Mouse (Mus musculus): ENCODE measurements around the gene Ogfod2. TPM values are rescaled to one million over a fixed set of nuclear protein-coding genes. Genes with fewer than 3 reads are reported as not detected.

The Ogfod2 gene
- polyA plus RNA-seq, 2 experiments from 2014 or later, result 25.6 to 51.6 TPM

DNA sequence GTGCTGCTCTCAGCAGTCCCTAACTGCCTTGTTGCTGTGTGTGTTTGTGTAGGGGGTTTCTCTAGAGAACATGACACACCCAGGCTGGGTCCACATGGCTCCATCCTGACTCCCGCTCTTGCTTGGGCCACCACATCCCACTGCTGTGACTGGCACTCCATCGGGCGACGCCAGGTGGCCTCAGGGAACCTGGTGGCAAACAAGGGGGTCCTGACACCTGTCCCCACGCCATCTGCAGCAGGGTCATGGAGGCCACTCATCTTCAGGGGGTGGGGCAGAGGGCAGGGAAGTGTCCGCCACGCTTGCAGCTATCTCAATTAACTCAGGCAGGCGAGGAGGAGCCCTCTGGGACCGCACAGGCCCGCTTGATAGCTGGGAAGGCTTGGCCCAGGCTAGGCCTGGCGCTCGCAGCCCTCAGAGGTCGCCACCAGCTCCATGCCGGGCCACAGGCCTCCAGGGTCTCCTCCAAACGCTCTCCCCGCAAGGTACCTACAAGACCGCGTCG, 17.0 kb upstream of the Ogfod2 start:
- no peak for ATAC-seq

DNA sequence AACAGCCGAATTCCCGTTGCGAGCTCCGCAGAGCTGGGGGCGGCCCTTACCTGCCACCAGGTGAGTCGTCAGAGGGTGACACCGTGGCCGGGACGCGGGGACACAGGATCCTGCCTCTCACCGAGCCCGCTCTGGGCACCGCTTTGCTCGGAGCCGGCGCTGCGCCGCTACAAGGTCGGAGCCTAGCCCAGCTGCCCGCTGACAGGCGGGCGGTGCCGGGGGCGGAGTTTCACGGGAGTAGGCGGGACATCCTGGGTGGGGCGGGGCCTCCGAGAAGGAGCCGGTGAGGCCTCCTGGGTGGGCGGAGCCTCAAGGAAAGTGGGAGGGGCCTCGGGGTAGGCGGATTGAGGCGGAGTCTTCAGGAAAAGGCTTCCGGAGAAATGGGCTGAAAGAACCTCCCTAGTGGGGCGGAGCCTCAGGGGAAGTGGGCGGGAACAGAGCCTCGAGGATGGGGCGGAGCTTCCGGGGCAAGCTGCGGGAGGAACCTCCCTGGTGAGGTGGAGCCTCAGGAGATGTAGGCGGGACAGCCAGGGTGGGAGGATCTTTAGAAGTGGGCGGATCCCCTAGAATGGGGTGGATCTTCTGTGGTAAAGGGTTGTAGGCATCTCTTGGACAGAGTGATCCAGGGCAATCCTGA, 16.4 kb upstream of the Ogfod2 start, which contains the start of gene Abcb9:
Gene Abcb9 (minus strand): TSS at position 203 of the 637 bp plus-strand sequence.
- peak; percentile 89 for ATAC-seq

DNA sequence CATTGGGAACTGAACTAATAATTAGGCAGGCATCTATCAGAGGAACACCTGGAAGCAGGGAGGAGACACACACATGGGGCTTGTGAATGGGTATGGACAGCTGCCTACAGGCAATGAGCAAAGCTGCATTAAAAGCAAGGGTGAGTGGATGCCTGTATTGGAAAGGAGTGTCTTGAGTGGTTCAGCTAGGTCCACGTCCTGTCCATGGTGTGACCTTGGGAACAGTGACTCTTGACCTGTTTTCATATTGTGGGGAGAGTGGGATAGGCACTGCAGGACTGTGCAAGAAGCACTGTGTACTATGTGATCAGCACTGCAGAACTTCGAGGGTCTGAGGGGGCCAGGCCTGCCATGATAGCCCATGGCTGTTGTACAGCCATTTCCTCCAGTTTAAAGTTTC, 13.2 kb upstream of the Ogfod2 start:
- no peak for ATAC-seq

DNA sequence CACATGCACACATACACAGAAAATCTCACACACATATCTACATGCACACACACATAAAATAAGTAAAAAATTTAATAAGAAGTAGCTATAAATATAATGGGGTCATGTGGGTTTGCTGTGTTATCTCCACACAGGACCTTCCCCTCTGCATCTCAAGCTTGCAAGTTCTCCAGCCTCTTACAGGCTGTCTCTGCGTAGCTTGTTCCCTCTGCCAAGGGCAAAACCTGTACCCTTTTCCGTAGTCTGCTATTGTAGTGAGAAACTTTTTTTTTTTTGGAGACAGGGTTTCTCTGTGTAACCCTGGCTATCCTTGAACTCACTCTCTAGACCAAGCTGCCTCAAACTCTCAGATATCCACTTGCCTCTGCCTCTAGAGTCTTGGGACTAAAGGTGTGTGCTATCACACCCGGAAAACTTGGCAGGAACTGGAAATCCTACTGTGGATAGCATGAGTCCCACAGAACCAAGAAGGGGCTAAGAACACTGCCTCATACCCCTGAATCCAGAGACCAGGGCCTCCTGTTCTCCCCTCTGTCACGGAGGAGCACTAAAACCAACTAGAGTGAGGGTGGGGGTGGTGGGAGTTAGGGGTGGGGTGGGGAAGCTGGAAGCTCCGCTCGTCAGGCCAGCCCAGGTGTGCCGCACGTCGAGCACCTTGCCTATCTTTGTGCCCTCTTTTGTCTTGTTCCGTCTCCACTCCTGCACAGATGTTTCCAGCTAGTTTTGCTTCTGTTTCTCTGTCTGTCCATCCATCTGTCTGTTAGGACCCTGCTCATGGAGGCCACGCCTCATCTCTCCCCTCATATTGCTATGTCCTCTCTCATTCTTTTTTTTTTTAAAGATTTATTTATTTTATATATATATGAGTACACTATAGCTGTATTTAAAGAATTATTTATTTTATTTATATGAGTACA, 11.7 kb upstream of the Ogfod2 start:
- ATAC-seq, result no peak

DNA sequence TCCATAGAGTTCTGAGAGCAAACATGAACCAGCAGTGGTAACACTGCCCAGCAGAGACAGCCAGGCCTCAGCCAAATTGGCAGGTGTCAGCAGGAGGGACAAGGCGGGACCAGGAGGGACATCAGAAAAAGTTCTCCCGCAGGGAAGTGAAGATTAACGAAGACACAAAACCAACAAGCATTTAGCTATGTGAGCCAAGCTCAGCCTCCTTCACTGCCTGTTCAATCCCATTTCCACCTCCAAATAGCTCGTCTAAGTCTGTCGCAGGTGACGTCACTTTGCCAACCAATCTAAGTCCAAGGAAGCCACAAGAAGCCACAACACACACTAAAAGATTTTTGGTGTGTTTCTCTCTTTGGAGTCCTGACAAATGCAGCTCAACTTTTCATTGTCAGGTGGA, 9.8 kb upstream of the Ogfod2 start:
- ATAC-seq, result no peak

DNA sequence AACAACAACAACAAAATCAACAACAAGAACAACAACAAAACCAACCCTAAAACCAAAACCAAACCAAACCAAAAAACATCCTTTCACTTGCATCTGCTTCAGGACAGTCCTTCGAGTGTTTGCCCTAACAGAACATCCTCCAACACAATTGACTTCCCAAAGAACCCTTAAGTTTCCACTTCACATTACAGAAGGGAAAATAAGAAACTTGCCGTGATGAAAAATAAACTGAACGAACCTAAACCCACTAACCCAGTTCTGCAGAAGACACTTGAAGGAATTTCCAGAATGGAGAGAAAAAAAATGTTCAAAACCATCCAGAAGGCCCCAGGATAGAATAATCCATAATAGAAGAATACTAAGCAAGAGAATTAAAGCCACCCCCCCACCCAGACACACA, 9.1 kb upstream of the Ogfod2 start:
- ATAC-seq, result no peak

DNA sequence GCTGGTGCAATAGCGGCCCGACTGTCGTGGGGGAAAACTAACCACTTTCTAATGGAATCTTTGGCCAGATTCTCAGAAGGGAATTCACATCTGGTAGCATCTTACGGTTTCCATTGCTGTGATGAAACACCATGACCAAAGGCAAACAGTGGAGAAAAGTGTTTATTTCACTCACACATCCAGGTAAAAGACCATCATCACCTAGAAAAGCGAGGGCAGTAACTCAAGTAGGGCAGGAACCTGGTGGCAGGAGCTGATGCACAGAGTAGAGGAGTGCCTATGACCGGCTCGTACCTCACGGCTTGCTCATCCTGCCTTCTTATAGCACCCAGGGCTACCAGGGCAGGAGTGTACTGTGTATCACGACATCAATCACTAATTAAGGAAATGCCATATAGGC, 8.5 kb upstream of the Ogfod2 start:
- no peak for ATAC-seq

DNA sequence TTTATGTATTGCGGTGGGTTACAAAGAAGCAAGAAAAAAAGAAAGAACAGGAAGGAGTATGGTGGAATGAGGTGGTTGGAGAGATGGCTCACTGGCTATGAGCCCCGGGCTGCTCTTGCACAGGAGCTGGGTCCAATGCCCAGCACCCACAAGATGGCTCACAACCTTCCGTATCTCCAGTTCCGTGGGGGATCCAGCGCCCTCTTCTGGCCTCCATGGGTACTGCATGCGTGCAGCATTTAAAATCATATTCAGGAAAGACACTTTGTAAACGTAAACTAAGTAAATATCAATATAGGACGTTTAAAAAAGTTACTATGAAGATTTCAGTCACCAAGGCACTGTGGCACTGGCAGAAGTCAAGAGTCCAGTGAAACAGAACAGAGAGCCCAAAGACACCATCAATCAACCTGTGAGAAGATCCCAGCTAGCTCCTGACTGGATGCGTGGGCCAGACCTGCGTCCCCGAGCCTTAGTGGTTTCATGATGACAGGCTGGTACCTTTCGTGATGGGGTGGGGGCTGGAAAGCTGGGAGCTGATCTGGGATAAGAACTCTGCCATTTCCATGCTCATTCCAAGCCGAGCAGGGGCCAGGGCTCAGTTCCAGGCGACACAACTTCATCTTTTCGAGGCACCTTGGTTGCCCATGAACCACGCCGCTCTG, 888 bp upstream of the Ogfod2 start:
- no peak for ATAC-seq

DNA sequence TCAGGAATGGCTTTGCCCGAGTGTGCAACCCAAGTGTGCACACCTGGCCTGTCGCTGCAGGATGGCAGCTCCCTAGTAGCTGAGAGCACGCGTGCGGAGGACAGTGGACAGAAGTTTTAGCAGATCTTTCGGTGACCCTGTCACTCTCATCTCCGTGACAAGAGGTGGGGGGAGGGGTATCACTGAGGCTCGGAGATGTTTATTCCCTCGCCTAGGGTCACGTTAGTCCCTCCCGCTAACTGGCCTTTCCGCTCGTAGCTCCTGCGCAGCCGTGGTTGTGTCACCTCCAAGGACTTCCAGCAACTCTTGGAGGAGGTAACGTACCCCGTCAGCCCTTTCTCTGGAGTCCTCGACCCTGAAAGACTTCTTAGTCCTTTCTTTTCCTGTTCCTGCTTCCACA, 434 bp downstream of the Ogfod2 start:
- no peak for ATAC-seq

DNA sequence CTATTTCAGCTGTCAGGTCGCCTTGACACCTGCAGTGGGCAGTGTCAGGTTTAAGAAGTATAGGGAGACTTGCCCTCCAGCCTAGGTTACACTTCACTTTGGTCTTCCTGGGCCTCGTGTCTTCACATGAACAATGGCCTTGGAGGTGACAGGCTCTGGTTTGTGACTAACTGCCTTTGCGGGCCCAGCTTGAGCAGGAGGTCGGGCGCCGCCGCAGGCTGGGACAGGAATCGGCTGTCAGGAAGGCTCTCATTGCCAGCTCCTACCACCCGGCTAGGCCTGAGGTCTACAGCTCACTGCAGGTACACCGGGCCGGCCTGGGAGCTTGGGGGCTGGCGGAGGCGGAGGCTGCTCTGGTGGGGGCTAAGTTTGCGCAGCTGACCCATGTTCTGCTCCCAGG, 933 bp downstream of the Ogfod2 start:
- no peak for ATAC-seq

DNA sequence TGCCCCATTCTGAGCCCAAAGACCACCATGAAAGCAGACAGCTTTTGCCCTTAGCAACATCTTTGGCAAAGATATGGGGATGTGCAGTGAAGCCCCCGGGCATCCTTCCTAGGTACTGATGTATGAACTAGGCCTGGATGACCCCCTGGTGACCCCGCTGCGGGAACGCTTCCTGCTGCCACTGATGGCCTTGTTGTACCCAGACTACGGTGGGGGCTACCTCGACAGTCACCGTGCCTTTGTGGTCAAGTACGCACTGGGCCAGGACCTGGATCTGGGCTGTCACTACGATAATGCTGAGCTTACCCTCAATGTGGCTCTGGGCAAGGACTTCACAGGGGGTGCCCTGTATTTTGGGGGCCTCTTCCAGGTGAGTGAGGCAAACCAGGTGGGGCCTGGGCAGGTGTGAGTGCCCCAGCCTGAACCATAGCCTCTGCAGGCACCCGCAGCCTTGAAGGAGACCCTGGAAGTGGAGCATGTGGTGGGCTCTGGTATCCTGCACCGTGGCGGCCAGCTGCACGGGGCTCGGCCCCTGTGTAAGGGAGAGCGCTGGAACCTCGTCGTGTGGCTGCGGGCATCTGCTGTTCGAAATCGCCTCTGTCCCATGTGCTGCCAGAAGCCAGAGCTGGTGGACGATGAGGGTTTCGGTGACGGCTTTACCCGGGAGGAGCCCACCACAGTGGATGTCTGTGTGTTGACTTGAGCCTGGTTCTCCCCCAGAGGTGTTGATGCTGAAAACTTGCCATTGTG, 2.4 kb downstream of the Ogfod2 start:
- ATAC-seq, result no peak

DNA sequence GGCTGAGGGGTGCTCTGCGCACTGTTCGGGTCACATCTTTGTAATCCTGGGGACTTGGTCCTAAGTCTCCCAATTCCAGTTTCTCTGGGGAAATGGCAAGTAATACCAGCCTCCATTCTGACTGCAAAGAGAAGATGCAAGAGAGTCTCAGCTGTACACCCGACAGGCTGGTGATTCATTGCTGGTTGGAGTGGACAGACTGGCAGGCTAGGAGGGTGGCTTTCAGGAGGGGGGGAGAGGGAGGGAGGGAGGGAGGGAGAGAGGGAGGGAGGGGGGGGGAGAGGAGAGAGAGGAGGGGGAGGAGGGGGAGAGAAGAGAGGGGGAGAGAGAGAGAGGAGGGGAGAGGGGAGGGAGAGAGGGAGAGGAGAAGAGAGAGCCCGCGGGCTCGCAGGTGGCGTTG, 3.4 kb downstream of the Ogfod2 start:
- ATAC-seq, result no peak

DNA sequence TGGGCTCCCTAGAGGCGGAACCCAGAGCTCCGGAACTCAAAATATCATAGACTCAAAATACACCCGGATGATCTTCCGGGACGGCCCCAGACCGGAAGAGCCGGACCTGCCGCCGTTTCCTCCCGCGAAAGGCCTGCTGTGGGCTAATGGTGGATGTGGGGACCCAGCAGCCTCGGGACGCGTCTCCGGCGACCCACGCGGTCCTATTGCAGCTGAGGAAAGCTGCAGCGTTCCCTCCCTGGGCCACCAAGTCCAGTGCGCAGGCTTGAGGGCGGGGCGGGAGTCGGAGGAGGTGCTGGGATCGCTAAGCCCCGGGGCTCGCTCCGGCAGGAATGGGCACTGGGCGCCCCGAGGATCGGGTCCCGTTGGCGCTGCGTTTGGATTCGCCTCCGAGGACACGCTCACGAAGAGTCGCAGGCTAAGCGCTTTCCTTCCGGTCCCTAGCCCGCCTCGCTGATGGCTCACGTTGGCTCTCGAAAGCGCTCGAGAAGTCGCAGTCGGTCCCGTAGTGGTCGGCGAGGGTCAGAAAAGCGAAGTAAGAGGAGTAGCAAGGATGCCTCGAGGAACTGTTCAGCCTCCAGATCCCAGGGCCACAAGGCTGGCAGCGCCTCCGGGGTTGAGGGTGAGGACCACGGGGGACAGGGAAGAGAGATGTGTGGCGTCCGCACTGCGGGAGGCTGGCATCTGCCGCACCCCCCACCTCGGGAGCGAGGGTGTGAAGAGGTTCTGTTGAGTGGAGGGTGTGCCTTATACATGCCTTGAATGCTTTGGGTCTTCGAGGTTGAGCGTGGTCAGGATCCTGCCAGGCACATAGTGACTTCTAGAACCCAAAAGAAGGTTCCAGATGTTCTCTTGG, 4.1 kb downstream of the Ogfod2 start, which contains the start of gene Arl6ip4:
Gene Arl6ip4 (plus strand): TSS at position 100 of the 856 bp plus-strand sequence.
- ATAC-seq, result peak; percentile 14

DNA sequence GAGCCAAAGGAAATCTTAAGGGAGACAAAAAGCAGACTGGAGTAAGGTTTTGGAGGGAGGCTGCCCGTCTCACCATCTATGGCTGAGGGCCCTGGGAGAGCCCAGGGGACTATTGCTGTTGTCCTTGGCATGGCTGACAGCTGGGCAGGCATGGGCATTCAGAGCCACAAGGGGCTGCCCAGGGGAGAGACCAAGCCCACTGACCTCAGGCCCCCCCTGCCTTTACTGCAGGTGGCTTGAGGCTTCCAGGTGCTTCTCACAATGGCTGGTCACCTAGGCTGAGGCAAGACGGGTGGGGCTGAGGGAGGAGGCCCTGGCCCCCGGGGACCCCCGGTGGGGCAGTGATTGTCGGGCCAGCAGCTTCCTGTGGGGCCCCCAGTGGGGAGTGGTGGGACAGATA, 7.1 kb downstream of the Ogfod2 start:
- no peak for ATAC-seq

DNA sequence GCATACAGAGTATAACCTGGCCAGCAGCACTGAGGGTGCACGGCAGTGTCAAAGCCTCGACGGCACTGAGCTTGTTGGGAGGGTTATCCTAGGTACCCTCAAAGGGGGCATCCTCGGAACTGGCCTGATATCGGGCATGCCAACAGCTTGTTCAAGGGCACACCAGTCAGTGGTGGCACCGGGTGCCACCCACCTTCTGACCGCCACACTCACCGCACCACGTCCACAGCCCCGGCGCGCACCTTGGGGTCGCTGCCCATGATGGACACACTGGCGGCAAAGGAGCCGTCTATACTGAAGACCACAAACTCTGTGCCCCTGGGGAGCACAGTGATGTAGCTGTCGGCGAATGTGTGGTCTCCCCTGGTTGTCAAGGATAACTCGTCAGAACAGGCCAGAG, 10.3 kb downstream of the Ogfod2 start:
- ATAC-seq, result no peak

DNA sequence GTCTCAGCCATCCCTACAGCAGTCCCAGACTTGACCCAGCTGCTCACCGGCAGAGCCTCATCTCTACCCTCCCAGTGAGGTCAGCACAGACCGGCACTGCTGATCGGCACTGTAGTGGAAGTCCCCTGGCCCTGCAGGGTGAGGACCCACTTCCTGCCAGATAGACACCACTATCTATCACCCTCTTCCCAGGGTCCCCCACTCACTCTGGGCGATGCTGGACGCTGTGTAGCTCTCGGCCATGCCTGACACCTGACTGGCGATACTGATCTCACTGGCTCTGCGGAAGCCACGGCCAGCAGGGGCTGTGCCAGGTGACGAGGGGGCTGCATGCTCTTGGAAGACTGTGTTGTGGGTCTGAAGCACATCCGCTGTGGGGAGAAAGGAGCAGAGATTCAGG, 13.0 kb downstream of the Ogfod2 start:
- ATAC-seq, result no peak

DNA sequence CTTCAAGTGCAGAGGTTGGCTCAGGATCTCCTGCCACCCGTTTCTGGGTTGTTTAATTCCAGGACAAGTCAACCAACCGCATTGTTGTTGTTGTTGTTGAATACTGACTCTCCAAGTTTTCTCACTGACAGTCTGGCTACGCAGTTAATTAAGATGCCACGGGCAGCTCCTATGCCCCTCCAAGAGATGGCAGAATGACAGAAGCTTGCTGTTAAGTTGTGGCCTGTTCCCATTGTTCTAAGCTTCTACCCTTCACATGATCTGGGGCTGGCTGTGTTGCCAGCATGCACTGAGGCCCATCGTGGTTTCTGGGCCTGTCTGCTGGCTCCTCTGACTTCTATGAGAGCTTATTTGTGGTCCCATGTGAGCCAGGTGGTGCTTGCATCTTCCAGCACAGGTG, 22.2 kb downstream of the Ogfod2 start:
- ATAC-seq, result no peak

DNA sequence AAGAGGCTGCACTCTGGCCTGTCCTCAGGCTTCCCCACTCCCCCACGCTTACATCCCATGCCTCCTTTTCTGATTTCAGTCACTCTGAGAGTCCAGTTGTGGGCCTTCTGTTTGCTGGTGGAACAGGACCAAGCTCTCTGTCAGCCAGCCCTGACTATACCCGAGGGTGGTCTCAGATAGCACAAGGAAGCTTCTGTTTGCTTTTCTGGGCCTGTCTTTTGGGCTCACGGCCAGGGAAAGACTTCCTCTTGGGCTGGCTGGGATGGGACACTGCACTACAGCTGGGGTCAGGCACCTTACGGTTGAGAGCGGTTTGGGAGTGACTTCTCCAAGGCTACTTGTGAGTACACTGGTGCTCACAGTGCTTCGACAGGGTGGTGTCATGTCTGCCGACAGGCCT, 26.0 kb downstream of the Ogfod2 start:
- ATAC-seq, result no peak

DNA sequence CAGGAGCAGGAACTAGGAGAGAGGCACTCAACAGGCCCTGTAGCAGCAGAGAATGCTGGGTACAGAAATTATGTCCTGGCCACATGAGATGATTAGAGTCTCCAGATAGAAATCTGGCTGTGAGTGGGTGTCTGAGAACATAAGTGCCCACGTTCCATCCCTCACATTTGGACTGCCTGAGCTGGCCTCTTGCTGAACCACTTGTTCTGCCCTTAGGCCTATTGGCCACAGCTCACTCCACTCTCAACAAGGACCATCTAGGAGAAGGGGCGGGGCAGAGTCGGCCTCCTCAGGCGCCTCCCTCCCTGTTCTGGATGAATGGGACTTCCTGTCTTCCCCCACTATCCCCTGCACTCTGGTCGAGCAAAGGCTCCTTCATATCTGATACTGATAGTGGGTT, 36.9 kb downstream of the Ogfod2 start:
- ATAC-seq, result no peak

DNA sequence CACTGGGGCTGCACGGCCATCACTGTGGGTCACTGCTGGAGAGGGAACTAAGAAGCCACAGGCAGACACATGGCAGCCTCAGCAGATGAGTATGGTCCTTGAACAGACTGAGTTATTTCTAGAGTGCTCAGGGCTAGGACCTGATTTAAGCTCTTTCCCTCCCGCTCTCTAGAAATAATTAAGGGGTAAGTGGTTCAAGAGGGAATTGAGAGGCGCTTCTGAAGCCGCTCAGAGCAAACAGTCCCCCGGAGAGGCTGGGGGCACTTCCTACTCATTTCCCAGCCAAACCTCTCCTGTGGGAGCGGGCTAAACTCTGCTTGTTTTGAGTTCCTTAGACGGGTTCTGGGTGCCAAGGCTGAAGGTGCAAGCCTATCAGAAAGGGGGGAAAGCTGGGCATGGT, 38.8 kb downstream of the Ogfod2 start:
- no peak for ATAC-seq

DNA sequence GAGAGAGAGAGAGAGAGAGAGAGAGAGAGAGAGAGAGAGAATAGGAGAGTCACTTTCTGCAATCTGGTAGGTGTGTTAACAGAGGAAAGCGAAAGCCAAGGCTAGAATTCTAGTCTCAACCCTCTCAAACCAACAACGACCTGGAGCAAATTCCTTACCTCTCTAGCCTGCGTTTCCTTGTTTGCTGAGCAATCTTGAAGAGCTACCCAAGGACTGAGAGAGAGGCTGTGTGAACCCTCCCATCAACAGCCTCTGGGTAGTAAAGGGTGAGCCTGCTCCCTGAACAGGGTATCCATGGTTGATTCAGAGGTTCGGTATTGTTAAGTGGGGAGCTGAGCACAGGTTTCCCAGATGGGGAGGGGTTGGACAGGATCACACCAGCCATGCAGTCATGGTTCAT, 40.6 kb downstream of the Ogfod2 start:
- no peak for ATAC-seq

DNA sequence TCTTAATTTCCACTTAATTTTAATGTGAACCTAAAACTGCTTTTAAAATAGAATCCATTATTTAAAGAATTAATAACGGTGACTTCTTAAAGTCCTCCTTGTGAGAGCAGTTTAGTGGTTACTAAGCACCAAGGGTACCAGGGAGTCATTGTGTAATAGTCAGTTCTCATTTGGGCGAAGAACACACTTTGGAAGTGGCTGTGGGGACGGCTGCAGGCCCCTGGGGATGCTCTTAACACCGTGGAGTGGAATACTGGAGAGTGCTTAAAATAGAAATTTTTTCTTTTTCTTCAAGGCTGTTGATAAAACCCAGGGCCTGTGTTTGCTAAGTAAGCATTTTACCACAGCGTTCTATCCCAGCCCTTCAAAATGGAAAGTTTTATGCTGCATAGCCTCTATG, 43.8 kb downstream of the Ogfod2 start:
- no peak for ATAC-seq

All from CD4-positive, CD25-positive, alpha-beta regulatory T cell, adult 4 months (primary cell).